Mouse (Mus musculus) cortical plate, adult 2 months (tissue): ENCODE data around the gene 1700028K03Rik. TPM values are rescaled to one million over a fixed set of nuclear protein-coding genes. Genes with fewer than 3 reads are reported as not detected.

Source experiments
- H3K27ac ChIP-seq: fragments of 200-500 bp; 2 replicates; pipeline ENCODE4 v1.5.1; 2012; ENCODE audit warnings: low read length, control low read depth, inconsistent platforms; ENCODE audit not compliant: insufficient read depth
- H3K4me1 ChIP-seq: fragments of 200-500 bp; 2 replicates; pipeline ENCODE4 v1.6.1; 2011; ENCODE audit warnings: low read length; ENCODE audit not compliant: control insufficient read depth, insufficient read depth
- H3K4me3 ChIP-seq: fragments of 200-500 bp; 2 replicates; pipeline ENCODE4 v1.5.1; 2011; ENCODE audit warnings: mild to moderate bottlenecking, low read length, control low read depth; ENCODE audit not compliant: insufficient read depth
- CTCF ChIP-seq: fragments of 200-500 bp; IDR thresholded peaks from 2 replicates; pipeline ENCODE4 v1.5.1; 2011; ENCODE audit warnings: mild to moderate bottlenecking, control low read depth, low read length; ENCODE audit not compliant: insufficient read depth; ENCODE audit errors: extremely low read depth
- POLR2A ChIP-seq: fragments of 200-500 bp; IDR thresholded peaks from 2 replicates; pipeline ENCODE4 v1.6.1; 2011; ENCODE audit warnings: mild to moderate bottlenecking, low read length, control low read depth; ENCODE audit not compliant: insufficient read depth; ENCODE audit errors: extremely low read depth
- polyA plus RNA-seq: library from polyadenylated mRNA; depleted of rRNA; stranded (reverse); fragments of >200 nt; gene quantifications from 2 replicates; pipeline ENCODE4 v1.2.3, GENCODE M21; 2012; rRNA removed

Gene 1700028K03Rik
- polyA plus RNA-seq: 0.73 and 0.81 TPM in 2 replicates

DNA sequence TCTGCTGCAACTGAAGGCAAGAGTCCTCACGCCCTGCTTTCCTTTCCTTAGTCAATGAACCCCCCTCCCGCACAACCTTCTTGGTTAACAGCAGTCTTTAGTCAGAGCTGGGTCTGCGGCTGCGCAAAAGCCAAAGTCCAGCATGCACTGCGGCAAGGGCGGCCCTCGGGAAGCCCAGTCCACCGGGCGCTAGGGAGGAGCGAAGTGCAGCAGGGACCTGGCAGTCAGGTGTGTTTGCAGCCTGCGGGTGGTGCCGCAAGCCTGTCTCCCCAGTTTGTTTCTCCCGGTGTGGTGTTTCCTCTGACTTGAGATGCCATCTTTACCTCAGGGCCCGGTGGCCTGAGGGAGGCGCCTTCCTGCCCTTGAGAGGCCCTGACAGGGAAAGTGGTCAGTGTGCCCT lies at the start of gene 1700028K03Rik:
1700028K03Rik (plus strand) TSS at position 129 of the 400 bp plus-strand sequence.
- TF ChIP-seq CTCF (no peak), POLR2A (no peak)
- no peak within 1 kb of the TSS for H3K27ac ChIP-seq
- H3K4me3 ChIP-seq: no peak within 1 kb of the TSS
- H3K4me1 ChIP-seq: 0 out of 2 replicates have a peak, but pooled peaks cover 1% of the 10 kb centered on the region

DNA sequence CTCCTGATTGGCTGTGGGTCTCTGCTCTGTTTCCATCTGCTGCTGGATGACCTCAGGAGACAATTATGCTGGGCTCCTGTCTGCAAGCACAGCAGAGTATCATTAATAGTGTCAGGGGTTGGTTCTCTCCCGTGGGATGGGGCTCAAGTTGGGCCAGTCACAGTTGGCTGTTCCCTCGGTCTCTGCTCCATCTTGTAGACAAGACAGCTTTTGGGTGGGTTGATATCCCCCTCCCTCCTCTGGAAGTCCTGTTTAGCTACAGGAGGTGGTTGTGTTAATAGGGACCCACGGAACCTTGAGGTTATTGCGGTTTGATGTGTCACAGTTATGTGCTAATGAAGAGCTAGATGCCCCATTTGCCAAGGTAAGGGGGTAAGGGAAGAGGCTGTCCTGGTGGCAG lies 45.5 kb upstream of the 1700028K03Rik start:
- TF ChIP-seq POLR2A (no peak), CTCF (no peak)
- Histone ChIP-seq H3K4me3 (no peak overlapping the region), H3K4me1 (peaks cover 1% of the 10 kb centered on the region), H3K27ac (no peak overlapping the region)

DNA sequence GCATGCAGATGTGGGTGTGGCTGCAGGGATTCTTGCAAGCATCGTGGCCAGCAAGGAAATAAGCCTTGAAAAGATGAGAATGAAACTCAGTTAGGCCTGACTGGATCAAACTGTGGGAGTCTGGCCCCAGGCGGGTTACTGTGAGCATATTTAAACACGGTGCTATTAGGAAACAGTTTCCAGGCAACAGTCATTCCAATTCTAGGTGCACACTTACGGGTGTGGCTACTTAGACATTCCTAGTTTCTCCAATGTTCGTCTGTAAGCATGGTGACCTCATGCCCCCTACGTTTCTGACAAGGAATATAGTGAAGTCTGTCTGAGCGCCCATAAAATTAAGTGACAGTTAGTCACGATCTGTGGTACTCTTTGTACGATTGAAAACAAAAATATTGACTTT lies 43.5 kb upstream of the 1700028K03Rik start:
- Histone ChIP-seq H3K4me3 (no peak overlapping the region), H3K27ac (no peak overlapping the region), H3K4me1 (peaks cover 1% of the 10 kb centered on the region)
- TF ChIP-seq POLR2A (no peak), CTCF (no peak)

DNA sequence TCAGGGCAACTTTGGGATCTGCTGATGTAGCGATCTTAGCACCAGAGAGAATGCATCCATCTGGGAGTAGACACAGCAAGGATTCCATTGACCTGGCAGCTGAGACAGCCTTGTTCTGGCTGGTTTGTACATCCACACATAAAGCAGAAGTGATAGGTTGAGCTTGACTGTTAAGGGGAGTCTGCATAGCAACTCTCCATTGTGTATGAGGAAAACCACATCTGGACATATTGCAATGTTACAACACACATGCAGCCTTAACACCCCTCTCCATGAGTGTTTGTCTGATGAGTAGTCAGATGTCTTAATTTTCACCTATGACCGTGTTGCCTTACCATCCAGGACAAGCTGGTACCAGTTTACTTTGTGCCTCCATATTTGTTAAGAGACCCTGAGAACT lies 42.0 kb upstream of the 1700028K03Rik start:
- peaks cover 1% of the 10 kb centered on the region for H3K4me1 ChIP-seq
- no peak overlapping the region for H3K27ac ChIP-seq
- H3K4me3 ChIP-seq: no peak overlapping the region
- TF ChIP-seq CTCF (no peak), POLR2A (no peak)

DNA sequence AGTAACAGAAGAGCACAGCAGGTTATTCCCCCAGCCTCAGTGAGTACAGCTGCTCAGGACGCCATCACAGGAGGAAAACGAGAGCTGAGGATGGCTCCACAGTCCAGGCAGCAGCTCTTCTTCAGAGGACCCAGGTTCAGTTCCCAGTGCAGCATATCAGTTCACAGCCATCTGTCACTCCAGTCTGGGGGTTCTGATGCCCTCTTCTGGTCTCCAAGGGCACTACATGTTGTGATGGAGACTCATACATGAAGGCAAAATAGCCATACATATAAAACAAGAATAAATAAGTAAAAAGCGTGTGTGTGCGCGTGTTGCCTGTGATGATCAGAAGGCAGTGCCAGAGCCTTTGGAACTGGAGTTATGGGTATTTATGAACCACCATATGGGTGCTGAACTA lies 39.8 kb upstream of the 1700028K03Rik start:
- Histone ChIP-seq H3K4me3 (no peak overlapping the region), H3K4me1 (peaks cover 1% of the 10 kb centered on the region), H3K27ac (no peak overlapping the region)
- no peak for TF ChIP-seq CTCF
- no peak for TF ChIP-seq POLR2A

DNA sequence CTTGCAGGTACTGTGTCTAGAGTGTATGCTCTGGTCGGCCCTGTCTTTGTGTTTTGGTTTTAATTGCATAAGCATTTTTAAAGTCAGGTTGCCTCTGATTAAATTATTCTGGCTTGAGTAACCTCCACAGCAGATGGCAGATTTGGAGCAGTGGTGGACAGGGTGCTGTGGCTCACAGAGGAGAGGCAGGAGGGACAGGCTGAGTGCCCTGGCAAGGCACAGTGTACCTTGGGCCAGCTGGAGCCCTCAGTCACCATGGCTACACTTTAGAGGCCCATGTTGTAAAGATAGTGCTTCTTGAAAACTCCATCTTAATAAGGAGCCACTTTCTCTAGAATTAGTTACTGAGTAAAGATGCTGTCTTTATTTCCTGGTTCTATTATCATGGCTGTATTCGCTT lies 38.5 kb upstream of the 1700028K03Rik start:
- Histone ChIP-seq H3K4me1 (peaks cover 1% of the 10 kb centered on the region), H3K27ac (no peak overlapping the region), H3K4me3 (no peak overlapping the region)
- TF ChIP-seq CTCF (no peak), POLR2A (no peak)

DNA sequence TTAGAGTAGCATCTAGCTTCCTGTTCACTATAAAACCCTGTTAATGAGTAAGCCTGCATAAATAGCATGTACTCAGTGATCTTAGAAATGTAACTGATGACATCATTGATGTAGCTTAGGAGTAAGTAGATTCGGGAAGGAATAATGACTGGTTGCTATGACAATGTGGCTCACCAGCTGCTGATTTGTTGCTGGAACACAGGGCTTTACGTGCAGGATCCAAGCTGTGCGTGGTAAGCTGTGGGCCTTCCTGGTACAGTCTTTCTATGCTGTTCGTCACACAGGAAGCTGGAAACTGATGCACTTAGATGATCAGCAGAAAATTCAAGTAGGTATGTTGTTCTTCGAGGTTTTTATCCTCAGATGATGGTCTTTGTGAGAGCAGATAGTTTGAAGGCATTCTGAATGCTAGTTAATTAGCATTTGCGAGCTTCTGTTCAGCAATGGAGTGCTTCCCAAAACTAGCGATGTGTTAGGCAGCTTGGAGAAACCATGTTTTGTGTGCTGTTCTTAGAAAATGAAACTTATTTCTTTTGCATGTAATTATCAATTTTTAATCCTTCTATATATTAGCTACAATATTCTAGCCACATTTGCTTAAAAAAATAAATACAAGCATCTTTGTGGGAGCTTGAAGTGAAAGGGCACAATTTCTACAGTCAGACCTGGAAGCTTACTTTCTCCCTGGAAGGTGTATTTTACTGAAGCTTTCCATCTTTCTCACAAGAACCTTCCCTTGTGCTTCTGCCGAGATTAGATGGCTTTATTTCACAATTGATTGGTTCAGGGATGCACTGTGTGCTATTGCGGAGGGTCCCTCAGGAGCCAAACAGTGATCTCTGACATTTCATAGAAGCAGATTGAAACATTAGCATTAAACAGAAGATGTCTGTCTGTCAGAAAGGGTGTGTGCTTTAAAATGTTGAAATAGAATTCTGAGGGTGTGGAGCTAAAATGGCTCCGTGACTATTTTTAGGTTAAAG lies 36.7 kb upstream of the 1700028K03Rik start:
- H3K4me3 ChIP-seq: peak overlapping the region; percentile 90
- peak overlapping the region; percentile 96 for H3K27ac ChIP-seq
- no peaks in the 10 kb centered on the region; the same call in none of the 2 replicates for H3K4me1 ChIP-seq
- peak; percentile 99 for TF ChIP-seq POLR2A
- no peak for TF ChIP-seq CTCF

DNA sequence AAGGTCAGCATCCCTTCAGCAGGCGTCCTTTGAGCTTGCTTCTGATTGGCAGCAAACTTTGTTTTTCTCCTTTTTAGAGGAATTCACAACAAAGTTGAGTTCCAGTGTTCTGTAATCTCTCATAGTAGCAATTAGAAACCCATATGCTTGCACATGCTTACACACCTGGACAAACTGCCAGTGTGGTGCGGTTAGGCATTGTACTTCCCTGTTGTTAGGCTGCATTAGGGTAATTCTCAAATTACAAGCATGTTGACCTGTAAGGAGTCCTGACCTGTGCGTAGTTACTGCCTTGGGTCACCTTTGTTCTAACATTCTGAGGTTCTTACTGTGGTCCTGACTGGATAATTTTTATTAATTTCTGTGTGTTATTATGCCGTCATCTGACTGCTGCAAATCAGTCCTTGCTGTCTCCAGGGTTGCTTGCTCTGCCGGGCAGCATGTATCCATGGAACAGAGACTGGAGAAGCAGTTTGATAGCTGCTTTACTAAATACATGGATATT lies 35.7 kb upstream of the 1700028K03Rik start:
- TF ChIP-seq POLR2A (no peak), CTCF (no peak)
- H3K4me3 ChIP-seq: peak overlapping the region; percentile 90
- peak overlapping the region; percentile 57 for H3K27ac ChIP-seq
- peaks cover 2% of the 10 kb centered on the region for H3K4me1 ChIP-seq

DNA sequence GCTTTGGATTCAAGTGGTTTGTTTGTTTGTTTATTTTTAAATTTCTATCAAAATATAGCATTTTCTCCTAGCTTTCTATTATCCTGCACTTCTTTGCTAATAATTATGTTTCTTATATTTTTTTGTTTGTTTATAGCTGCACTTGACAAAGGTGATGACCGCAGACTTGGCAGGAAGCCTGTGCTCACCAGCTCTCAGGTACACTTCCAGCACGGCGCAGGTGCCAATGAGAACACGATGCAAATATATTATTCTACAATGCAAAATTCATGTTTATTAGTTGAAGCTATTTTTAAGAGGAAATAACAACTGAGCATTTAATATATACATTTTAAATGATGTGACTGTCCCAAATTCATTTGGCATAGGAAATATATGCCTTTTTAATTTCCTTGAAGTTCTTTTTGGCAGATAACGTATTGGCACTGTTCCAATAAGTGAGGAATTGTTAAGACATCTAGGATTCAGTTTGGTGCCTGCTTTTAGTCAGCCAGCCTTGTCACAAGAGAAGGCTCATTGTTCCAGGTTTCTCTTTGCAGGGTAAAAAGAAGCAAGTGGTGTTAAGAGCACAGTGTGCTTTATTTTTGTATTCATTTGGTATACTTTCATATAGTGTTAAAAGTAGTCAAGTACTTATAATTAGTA lies 34.5 kb upstream of the 1700028K03Rik start:
- Histone ChIP-seq H3K27ac (no peak overlapping the region), H3K4me3 (peak overlapping the region; percentile 36), H3K4me1 (peaks cover 2% of the 10 kb centered on the region)
- no peak for TF ChIP-seq POLR2A
- TF ChIP-seq CTCF: no peak
